Mouse (Mus musculus) embryonic stem cell, embryonic (primary cell): ENCODE data around the gene Dido1.

Experiments
- CTCF ChIA-PET, 4 experiments: fragments of 300-600 bp in 2 of 4; fragments of 350-600 bp in 2 of 4; sonication (Branson Sonifier 250); formaldehyde crosslinking; loops; one replicate each; lab custom pipeline; 2022; ENCODE audit warnings: inconsistent platforms in 2 of 4; lab: Charles Lee
- POLR2A ChIA-PET, 4 experiments: fragments of 300-600 bp in 2 of 4; fragments of 350-600 bp in 2 of 4; sonication (Branson Sonifier 250); formaldehyde crosslinking; loops; one replicate each; lab custom pipeline; 2022; ENCODE audit warnings: antibody characterized with exemption in 4 of 4, inconsistent platforms in 1 of 4; lab: Charles Lee

Gene Dido1

DNA sequence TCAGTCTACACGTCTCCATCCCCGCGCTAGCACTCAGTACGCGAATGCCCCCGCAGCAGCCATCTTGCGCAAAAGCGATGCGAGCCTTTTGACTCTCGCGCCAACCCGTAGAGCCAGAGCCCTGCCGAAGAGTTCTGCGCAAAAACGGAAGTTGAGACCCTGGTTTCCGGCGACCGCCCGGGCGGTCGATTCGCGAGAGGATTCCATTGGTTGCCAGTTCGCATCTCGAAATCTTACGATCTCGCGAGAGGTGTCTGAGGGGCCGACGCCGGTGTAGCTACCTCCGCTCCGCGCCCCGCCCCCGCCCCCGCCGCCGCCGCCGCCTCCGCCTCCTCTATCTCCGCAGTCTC is at the start of gene Dido1, which contains the start of gene Gid8:
Gene Dido1 (minus strand): TSS at position 77 of the 350 bp plus-strand sequence.
Gene Gid8 (plus strand): TSS at position 195 of the 350 bp plus-strand sequence.
- CTCF ChIA-PET = interaction anchor here in 3 of 4 experiments (0.5 to 2.1 kb wide), 6 partner anchors 16 to 180 kb away, joined by 3 to 10 read pairs (median 4); no protein-coding TSS in a partner anchor

DNA sequence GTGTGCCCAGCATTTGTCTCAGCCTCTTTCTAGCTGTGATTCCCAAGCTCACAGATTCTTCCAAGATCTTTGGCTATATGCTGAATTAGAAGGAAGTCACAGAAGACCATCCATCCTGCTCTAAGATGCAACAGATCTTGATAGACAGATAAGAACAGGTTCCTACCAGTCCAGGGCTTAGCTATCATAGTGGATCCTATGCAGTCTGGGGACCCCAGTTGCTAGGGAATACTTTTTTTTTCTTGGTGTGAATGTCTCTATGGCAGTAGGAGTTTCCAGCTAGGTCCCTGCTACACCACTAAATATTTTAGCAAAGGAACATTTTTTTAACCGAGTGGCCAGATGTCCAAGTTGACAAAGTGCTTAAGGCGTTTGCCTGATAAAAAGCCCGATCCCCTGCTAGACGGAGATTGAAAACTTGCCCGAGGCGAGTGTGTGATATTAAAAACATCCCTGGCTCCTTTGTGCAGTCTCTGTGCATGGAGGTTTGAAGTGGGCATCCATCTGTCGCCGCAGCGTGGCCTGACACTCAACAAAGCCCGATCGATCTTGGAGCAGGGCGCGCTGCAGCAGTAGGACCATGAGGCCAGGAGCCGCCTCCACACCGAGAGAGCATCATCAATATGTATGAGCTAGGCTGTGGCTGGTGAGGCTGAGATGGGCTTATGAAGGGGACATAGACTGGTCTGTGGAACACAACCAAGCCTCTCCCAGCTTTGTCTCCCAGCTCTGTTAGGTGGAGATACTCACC is 48.9 kb upstream of the Dido1 start:
- ChIA-PET CTCF (interaction anchor here in 2 of 4 experiments (1.2 to 1.4 kb wide), 2 partner anchors 14 to 20 kb away, joined by 3 to 4 read pairs; no protein-coding TSS in a partner anchor), POLR2A (interaction anchor here in 1 of 4 experiments (0.7 kb wide), 1 partner anchor 57 kb away, joined by 3 read pairs; no protein-coding TSS in a partner anchor)

More for the DNA sequence above, at the start of gene Dido1, which contains the start of gene Gid8:
- POLR2A ChIA-PET = interaction anchor here (0.6 to 64.3 kb wide), 60 partner anchors 4 to 1471 kb away, joined by 3 to 2948 read pairs (median 4); partner anchors contain the start of genes Slc17a9 (in 2 of the 4), Slco4a1 (in 2 of the 4), Tcfl5 (in 2 of the 4) and Ythdf1 (in 2 of the 4)

DNA sequence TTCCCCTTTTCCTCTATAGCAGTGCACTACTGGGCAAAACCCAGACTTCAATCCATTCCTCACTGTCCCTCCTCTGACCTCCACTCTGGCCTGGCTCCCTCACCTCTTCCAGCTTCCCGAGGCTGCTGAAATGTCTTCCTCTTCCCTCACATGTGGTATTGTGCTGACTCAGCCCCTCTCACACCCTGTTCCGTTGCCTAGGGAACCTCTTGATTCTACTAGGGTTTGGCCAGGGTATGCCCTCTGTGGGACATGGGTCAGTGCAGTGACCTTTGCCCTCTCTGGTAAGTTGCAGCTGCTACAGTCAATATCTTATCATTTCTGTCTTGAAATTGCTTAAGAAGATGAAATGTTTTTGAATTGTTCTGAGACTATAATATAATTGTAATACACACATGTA is 47.0 kb upstream of the Dido1 start:
- ChIA-PET CTCF (interaction anchor here in 3 of 4 experiments (1.0 to 2.1 kb wide), 7 partner anchors 12 to 345 kb away, joined by 3 to 9 read pairs (median 8); no protein-coding TSS in a partner anchor), POLR2A (interaction anchor here in 3 of 4 experiments (1.2 to 1.8 kb wide), 5 partner anchors 12 to 78 kb away, joined by 3 to 10 read pairs (median 4); partner anchors contain the start of gene Bhlhe23 (in 1 of the 3))

DNA sequence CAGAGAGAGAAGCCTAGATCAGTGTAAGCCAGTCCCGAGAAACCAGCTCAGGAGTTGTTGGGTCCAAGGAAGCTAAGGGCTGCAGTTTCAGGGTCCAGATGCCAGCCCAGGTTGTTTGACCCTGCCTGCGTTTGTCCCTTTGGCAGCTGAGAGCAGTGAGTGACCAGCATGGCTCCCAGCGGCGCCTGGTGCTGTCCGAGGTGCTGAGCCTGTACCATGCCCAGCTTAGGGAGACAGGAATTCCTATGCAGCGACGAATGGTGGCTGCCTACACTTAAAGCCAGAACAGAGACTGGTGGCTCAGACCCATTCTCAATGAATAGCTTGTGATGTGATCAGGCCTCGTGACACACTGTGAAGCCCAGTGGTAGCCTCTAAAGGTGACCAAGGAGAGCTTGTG is 46.1 kb upstream of the Dido1 start:
- ChIA-PET POLR2A (interaction anchor here (0.5 to 1.8 kb wide), 18 partner anchors 10 to 479 kb away, joined by 3 to 10 read pairs (median 3); partner anchors contain the start of gene Bhlhe23 (in 1 of the 4)), CTCF (interaction anchor here (0.5 to 2.1 kb wide), 18 partner anchors 9 to 421 kb away, joined by 3 to 9 read pairs (median 4); partner anchors contain the start of gene Gata5 (in 1 of the 4))

DNA sequence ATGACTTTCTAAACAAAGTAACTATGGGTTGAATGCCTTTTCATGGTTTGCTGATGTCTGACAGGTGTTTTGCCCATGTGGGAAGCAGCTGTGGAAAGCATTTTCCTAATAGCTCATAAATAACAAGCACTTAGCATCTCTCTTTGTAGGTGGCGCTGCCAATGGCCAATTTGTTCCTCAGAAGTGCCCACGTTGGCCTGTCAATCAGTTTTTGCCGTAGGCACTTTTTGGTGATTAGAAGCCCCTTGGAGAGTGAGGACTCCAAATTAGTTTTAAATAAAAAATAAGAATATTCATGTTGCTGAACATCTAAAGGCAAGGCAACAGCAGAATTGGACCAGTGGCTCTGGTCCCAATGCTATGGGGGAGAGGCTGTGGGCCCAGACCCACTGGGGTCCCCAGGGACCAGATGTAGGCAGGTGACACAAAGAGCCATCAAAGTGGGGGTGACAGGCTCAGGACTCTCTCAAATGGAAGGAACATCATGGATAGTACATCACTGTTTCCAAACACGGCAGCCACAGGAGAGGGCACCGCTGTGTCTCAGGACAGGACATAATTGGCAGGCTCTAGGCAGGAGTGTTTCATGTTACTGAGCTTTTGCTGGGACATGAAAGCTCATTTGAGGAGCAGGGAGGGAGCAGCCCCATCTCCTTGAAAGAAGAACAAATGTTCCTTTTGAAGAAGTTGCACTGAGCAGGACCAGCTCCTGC is 45.3 kb upstream of the Dido1 start:
- CTCF ChIA-PET = interaction anchor here in 3 of 4 experiments (0.6 to 2.1 kb wide), 16 partner anchors 8 to 421 kb away, joined by 3 to 9 read pairs (median 5); partner anchors contain the start of gene Gata5 (in 1 of the 3)
- POLR2A ChIA-PET = interaction anchor here in 3 of 4 experiments (0.7 to 2.1 kb wide), 14 partner anchors 10 to 480 kb away, joined by 3 to 10 read pairs (median 3); no protein-coding TSS in a partner anchor

DNA sequence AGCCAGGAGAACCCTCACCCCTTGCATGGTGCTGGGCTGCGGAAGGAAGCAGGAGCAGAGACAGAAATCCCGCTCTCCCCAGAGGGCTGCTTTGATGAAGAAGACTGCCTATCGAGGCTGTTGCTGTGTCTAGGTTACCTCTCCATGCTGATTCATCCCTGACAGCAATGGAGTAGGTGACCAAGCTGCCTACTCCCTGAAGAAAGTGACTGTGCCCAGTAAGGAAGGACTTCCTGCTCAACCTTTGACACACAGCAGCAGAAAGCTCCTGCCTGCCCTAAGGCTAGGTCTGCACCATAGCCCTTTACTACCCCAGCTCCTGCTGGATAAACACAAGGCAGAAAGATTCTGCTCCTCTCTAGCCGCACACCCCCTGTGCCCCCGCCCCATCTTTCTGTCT is 39.1 kb upstream of the Dido1 start:
- ChIA-PET POLR2A (interaction anchor here in 1 of 4 experiments (0.5 to 1.4 kb wide), 4 partner anchors 39 to 1015 kb away, joined by 3 to 5 read pairs (median 3); partner anchors contain the start of genes Dido1 and Gid8), CTCF (interaction anchor here (0.6 to 1.6 kb wide), 8 partner anchors 32 to 478 kb away, joined by 3 to 6 read pairs (median 3); partner anchors contain the start of gene Mrgbp (in 1 of the 4))

DNA sequence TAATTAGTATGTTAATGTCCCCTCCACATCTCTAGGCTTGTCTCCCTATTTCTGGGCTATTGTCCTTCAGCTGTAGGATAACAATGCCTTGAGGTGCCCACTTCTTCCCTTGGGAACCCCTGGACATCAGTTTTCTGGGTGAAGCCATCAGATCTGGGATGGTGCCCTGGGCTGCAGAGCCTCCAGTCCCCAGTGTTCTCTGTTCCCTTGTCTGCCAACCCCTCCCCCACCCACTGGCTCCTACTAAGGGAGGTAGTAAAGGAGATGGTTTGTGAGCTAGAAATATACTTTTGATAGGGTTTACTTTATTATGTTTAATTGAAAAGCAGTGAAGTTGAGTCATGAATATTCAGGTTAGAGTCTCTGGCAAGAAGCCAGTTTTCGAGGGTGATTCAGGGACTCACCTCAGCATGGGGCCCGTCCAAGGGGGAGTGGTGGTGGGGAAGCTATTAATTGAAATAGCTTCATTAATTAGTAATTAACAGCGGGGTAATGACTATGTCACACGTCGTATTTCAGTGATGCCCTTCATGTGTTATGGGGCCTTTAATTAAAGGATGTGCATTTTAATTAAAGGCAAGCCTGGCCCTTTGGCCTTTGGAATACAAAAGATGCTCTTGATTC is 36.9 kb upstream of the Dido1 start:
- POLR2A ChIA-PET = interaction anchor here in 2 of 4 experiments (0.6 to 1.5 kb wide), 11 partner anchors 10 to 262 kb away, joined by 3 to 6 read pairs (median 4); no protein-coding TSS in a partner anchor
- CTCF ChIA-PET = interaction anchor here (0.6 to 1.5 kb wide), 11 partner anchors 9 to 925 kb away, joined by 3 to 13 read pairs (median 3); no protein-coding TSS in a partner anchor

DNA sequence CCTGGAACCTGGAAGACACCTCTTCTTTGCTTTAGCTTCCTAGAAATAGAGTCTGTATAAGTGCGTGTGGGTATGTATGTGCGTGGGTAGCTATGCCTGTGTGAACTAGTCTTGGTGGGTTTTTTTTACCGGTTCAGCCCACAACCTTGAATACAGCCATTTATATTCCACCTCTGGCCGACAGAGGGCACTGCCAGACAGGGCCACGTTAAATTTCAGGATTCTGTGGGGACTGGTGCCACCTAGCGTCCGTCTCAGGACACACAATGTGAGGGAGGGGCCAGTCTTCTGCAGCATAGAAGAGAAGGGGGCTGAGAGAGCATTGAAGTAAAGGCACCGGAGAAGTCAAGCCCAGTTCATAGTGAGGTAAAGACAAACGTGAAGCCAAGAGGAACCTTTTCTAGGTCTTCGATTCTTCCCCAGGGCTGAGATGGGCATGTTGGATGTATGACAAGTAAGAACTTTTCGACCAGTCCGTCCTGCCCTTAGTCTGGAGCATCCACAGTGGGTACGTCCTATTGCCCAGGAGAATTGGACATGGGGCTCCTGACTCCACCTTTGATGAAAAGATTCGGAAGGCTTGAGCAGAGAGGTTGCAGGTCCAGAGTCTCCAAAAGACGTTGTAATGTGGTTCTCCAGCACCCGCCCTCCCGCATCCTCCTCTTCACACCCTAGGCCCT is 35.6 kb upstream of the Dido1 start:
- ChIA-PET POLR2A (interaction anchor here in 3 of 4 experiments (0.6 to 3.0 kb wide), 25 partner anchors 9 to 163 kb away, joined by 3 to 59 read pairs (median 7); partner anchors contain the start of genes Dido1 (in 1 of the 3), Gid8 (in 1 of the 3) and Ogfr (in 1 of the 3)), CTCF (interaction anchor here (0.6 to 2.7 kb wide), 56 partner anchors 9 to 768 kb away, joined by 3 to 17 read pairs (median 4); partner anchors contain the start of genes Dido1 (in 2 of the 4), Gid8 (in 2 of the 4) and Mrgbp (in 2 of the 4))

DNA sequence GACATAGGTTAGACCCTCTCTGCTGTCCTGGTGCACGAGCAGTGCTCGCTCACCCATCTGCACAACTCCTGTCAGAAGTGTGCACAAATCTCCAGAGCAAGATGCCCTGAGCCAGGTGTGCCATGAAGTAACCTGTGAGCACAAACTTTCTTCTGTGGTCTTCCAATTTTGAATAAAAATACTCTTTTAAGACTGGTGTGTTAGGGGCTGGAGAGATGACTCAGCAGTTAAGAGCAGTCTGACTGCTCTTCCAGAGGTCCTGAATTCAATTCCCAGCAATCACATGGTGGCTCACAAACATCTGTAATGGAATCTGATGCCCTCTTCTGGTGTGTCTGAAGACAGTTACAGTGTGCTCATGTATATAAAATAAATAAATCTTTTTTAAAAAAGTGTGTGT is 33.5 kb upstream of the Dido1 start:
- ChIA-PET POLR2A (interaction anchor here (0.5 to 3.0 kb wide), 22 partner anchors 11 to 431 kb away, joined by 3 to 59 read pairs (median 8); partner anchors contain the start of genes Dido1 (in 2 of the 4) and Gid8 (in 2 of the 4)), CTCF (interaction anchor here in 3 of 4 experiments (0.6 to 2.7 kb wide), 12 partner anchors 16 to 303 kb away, joined by 3 to 17 read pairs (median 6); partner anchors contain the start of gene Mrgbp (in 1 of the 3))

DNA sequence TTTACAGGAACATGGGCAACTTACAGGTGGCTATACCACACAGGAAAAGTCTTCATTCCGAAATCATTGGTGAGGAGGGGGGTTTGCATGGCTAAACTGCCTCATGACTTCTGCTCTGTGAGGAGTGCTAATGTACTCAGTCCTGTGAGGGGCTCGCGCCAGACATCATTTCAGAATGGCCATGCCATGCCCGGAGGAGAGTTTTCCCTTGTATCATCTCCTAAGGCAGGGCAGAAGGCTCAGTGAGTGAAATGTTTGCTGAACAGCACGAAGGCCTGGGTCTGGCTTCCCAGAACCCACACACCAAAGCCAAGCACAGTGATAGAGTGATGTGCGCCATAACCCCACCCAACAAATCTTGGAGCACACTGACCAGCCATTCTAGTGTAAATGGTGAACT is 33.0 kb upstream of the Dido1 start:
- ChIA-PET CTCF (interaction anchor here in 1 of 4 experiments (1.4 to 2.7 kb wide), 2 partner anchors 15 to 37 kb away, joined by 6 to 13 read pairs; no protein-coding TSS in a partner anchor), POLR2A (interaction anchor here in 2 of 4 experiments (2.3 to 3.0 kb wide), 4 partner anchors 11 to 36 kb away, joined by 8 to 59 read pairs (median 27); partner anchors contain the start of genes Dido1 (in 1 of the 2) and Gid8 (in 1 of the 2))

DNA sequence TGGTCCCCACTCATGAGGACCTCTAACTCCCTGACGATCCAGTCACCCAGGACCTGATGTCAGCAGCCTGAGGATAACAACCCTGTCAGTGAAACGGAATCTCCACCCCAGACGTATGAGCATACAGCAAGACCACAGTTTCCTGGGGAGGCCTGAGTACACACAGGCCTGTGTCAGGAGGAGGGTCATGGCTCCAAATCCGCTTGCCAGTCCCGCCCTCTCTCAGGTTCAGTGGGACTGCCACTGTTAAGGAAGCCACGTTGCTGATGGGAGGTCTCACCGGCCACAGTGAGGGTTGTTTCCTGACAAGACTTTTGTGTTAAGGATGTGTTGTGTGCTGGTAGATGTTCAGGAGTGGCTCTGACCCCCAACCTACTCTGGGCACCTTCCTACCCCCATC is 31.6 kb upstream of the Dido1 start:
- CTCF ChIA-PET = interaction anchor here in 1 of 4 experiments (2.3 to 3.3 kb wide), 2 partner anchors 11 to 63 kb away, joined by 7 to 12 read pairs; no protein-coding TSS in a partner anchor
- POLR2A ChIA-PET = interaction anchor here in 3 of 4 experiments (1.0 to 57.8 kb wide), 8 partner anchors 9 to 153 kb away, joined by 3 to 2948 read pairs (median 14); partner anchors contain the start of genes Dido1 (in 2 of the 3), Gid8 (in 2 of the 3) and Ogfr (in 1 of the 3)

DNA sequence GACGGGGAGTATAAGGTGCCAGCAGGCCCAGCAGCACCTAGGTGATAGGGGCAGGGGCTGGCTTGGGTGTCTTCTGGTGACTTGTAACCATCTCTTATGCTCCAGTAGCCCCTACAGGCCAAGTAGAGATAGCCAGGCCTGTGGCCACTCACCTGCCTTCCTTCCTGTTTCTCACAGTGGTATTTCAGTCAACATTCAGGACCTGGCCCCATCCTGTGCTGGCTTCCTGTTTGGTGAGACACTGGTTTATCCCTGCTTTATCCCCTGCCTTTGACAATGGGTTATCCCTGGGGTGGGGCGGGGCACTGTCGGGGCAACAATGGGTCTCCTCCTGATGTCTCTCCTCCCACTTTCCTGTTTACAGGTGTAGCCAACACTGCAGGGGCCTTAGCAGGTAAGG is 30.6 kb upstream of the Dido1 start:
- POLR2A ChIA-PET = interaction anchor here (0.6 to 57.8 kb wide), 18 partner anchors 8 to 152 kb away, joined by 3 to 2948 read pairs (median 7); partner anchors contain the start of genes Dido1 (in 2 of the 4), Gid8 (in 2 of the 4) and Ogfr (in 1 of the 4)
- CTCF ChIA-PET = interaction anchor here in 3 of 4 experiments (0.5 to 3.3 kb wide), 10 partner anchors 9 to 161 kb away, joined by 3 to 12 read pairs (median 4); no protein-coding TSS in a partner anchor

DNA sequence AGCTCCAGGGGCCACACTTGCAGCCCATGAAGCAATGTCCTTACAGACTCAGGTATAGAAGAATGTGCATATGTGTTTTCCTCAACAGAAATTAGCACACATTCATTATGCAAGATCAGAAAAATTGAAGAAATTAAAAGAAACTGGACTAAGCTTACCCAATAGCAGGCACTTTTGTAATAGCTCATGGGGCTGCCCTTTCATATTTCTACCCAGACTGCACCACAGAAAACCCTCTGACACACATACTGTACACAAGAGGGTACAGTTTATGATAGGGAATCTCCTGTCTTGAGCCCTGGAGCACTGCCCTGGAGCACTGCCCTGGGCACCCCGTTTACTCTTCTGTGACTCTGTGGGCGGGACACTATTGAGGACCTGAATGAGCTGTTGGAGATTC is 28.2 kb upstream of the Dido1 start:
- CTCF ChIA-PET = interaction anchor here in 1 of 4 experiments (0.8 kb wide), 1 partner anchor 32 kb away, joined by 3 read pairs; no protein-coding TSS in a partner anchor
- POLR2A ChIA-PET = interaction anchor here in 3 of 4 experiments (1.0 to 57.8 kb wide), 8 partner anchors 10 to 45 kb away, joined by 4 to 2948 read pairs (median 10); partner anchors contain the start of genes Dido1 (in 2 of the 3) and Gid8 (in 2 of the 3)

DNA sequence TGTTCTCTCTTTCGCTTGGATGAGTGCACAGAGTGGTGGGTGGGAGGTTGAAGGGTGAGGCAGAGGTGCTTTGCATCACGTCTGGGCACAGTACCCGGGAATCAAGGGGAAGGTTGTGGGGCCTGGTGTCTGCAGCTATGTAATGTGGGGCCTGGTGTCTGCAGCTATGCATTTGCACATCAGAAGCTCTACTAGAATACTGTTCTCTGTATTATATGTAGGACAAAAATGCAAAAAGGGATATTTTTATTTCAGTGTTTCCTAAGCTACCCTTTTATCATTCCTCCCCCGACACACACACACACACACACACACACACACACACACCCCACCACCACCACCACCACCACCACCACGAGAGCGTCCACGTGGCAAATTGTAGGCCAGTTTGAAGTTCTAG is 25.4 kb upstream of the Dido1 start:
- POLR2A ChIA-PET = interaction anchor here in 3 of 4 experiments (0.5 to 57.8 kb wide), 12 partner anchors 8 to 592 kb away, joined by 3 to 2948 read pairs (median 5); partner anchors contain the start of genes Dido1 (in 3 of the 3) and Gid8 (in 3 of the 3)
- CTCF ChIA-PET = interaction anchor here in 2 of 4 experiments (0.6 to 2.1 kb wide), 4 partner anchors 9 to 168 kb away, joined by 3 to 10 read pairs (median 7); no protein-coding TSS in a partner anchor

DNA sequence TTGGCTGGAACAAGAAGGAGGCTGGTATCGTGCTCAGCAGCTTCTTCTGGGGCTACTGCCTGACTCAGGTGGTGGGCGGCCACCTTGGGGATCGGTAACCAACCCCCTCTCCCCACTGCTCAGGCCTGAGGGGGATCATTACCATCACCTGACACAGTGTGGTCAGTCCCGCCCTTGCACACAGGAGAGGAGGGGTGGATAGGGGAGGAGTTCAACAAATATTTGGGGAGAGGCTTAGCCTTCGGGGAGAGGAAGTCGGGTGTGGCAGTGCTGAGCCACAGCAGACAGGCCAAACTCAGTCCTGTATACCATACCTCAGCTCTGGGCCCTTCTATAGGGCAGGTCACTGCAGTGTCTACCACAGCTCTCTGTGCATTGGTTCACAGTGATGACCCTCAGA is 22.2 kb upstream of the Dido1 start:
- POLR2A ChIA-PET = interaction anchor here (0.6 to 57.8 kb wide), 12 partner anchors 8 to 511 kb away, joined by 3 to 2948 read pairs (median 6); partner anchors contain the start of genes Dido1 (in 2 of the 4) and Gid8 (in 2 of the 4)
- CTCF ChIA-PET = interaction anchor here in 2 of 4 experiments (1.0 to 2.1 kb wide), 6 partner anchors 8 to 150 kb away, joined by 3 to 9 read pairs (median 7); no protein-coding TSS in a partner anchor
